Mouse (Mus musculus): ENCODE measurements around the gene Rnf185.

GRCm38 (mm10) chr11:3370928-3371598 lies 81.1 kb downstream of the Rnf185 start:
- TF ChIP-seq CTCF (IDR thresholded peaks at IDR 0.05; ENCODE audit: insufficient read depth, low read depth, low read length) = no peak
- peak; percentile 69; the same call in 1 of the 2 replicates for TF ChIP-seq POLR2A (IDR thresholded peaks at IDR 0.05; ENCODE audit: insufficient read depth, low read depth, low read length)
